Mouse (Mus musculus): ENCODE measurements at regions not wholly inside any gene's neighbourhood (a gene's known extent, or its start where the extent isn't known, plus 50 kb on each side); places are given as distances from the start of the nearest gene placed in this dataset.

DNA sequence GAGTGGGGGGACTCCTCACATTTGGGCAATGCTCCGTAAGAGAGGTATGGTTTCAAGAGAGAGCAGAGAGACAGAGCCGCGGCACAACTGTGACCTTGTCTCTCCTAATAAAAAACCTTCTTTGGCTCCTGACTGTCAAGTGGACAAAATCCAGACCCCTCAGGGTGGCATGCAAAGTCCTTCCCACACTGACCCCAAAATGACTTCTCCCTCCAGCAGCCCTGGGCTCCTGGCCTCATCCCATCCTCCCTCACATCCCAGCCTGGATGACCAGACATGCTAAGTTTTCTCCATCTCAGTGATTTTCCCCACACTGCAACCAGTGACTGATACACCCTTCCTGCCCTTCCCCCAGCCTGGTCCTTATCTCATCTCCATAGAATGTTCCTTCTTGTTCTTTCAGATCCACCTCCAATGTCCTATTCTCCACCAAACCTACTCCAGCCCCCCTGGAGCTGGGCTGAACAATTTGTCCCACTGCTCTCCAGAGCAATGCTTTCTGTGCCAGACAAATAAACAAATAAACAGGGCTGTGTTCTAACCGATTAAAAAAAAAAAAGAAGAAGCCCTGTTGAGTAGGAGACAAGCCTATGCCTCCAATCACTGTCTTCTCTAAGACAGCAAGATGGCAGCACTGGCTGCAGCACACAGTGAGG, 75.7 kb upstream of the Zmiz1 start:
- DNase-seq = no peak

DNA sequence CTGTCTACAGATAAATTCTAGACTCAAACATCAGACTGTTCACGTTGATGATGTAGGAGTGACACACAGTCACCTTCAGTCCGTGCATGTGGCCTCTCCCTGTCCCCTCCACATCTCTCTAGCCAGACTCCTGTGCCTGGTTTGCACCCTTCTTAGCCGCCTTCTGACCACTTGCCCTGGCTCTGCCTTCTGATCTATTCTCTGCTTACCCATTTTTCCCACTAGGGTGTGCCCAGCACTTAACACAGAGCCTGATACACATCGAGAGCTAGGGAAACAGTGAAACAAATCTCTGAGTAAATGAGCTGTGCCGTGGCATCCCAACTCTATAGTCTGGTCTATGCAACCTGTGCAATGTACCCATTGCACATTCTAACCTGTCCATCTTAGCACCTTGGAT, 73.3 kb upstream of the Zmiz1 start:
- no peak for DNase-seq

GRCm38 (mm10) chr14:25387780-25388179, 71.2 kb upstream of the Zmiz1 start:
- DNase-seq = no peak

GRCm38 (mm10) chr14:25389314-25389713, 69.7 kb upstream of the Zmiz1 start:
- DNase-seq = no peak

DNA sequence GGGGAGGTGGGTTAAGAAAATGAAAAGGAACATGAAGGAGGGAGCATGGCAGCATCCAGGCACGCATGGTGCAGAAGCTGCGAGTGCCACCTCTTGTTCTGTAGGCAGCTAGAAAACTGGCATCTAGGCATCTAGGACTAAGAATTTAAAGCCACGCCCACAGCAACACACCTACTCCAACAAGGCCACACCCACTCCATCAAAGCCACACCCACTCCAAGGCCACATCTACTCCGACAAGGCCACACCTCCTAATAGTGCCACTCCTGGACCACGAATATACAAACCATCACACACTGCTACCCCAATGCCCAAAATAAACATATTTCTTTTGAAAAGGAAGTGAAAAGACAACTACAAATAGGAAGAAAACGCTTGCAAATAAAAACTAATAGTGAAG, 66.6 kb upstream of the Zmiz1 start:
- DNase-seq = no peak

DNA sequence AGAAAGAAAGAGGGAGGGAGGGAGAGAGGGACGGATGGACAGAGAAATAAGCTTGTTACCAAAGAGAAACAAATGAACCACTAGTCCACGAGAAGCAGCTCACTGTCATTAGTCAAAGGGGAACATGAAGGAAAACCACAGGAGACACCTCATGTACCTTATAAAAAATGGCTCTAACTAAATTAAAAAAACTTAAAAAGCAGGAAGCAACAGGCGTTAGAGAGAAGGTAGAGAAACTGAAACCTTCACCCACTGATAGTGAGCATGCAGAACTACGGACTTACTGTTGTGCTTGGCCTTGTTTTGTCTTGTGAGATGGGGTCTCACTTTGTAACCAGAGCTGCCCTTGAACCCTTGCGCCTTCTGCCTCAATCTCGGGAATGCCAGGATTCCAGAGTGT, 66.0 kb upstream of the Zmiz1 start:
- DNase-seq = no peak

GRCm38 (mm10) chr14:25394931-25395330, 64.1 kb upstream of the Zmiz1 start:
- no peak for DNase-seq

DNA sequence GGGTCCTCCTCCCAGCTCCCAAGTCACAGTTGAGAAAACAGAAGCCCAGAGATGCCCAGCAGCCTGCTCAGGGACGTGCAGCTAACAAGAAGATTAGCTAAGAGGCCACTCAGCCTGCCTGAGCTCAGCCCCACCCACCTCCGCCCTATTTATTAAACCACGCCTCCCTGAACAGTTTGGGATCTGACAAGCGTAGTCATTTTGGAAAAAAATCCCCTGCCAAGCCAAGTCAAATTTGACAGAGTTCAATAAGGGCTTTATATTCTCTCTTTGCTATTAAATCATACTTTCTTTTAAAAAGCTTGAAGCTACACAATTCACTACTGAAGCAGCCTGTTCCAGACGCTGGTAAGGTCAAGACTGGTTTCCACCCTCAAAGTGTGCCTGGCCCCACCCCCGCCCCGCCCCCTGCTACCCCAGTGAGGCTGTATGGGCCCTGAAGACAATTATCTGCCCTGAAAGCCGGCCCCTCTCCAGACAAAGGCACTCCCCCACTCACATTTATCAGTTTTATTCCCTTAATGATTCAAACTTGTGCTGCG, 61.9 kb upstream of the Zmiz1 start:
- no peak for DNase-seq

DNA sequence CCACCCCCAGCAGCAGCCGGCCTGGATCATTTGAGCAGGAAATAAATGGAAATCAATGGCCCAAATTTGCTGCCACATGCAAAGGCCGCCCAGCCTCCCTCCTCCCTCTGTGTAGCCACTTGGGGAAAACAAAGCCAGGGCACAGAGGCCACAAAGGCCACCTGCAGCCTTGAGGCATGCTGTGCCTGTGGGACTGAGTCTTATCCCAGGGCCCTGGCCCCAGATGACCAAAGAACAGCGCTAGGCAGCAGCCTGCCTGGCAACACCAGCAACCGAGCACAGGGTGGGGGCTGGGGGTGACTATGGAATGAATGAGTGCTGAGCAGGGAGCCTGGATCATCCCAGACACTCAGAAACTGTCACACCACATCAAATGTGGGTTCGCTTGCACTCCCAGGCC, 61.2 kb upstream of the Zmiz1 start:
- no peak for DNase-seq

DNA sequence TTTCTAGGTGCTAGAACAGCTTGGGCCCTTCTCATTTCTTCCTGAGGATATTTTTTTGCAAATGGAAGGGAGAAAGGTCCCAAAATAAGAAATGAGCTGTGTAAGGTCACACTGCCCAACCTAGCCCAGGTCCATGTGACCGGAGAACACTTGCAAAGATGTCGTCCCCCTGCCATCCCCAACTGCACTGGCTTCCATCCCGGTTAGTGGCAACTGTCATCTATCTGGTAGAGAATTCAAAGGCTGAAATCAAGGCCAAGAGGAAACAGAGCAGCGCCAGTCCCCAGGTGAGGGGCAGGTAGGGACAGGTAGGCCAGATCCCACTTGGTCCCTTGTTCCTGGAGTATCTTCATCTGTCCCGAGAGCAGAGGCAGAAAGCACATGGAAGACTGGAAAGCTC, 60.2 kb upstream of the Zmiz1 start:
- no peak for DNase-seq

- DNase-seq = no peak
Observed at GRCm38 (mm10) chr14:25399286-25399685, 59.7 kb upstream of the Zmiz1 start.

- no peak for DNase-seq
Observed at GRCm38 (mm10) chr14:25401104-25401963, 57.7 kb upstream of the Zmiz1 start.

DNA sequence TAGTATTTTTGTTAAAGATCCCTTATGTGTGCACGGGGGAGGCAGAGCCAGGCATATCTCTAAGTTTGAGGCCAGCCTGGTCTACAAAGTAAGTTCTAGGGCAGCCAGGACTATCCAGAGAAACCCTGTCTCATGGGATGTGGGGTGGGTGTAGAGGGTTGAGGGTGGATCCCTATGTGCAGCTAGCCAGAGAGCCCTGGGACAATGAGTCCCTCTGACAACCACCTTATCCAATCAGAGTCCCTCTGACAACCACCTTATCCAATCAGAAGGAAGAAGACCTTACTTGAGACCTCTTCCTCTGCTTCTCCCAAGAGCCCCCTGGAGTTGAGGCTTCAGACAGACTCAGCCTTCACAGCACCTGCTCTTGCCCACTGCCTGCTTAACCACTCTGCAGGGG, 56.6 kb upstream of the Zmiz1 start:
- no peak for DNase-seq

DNA sequence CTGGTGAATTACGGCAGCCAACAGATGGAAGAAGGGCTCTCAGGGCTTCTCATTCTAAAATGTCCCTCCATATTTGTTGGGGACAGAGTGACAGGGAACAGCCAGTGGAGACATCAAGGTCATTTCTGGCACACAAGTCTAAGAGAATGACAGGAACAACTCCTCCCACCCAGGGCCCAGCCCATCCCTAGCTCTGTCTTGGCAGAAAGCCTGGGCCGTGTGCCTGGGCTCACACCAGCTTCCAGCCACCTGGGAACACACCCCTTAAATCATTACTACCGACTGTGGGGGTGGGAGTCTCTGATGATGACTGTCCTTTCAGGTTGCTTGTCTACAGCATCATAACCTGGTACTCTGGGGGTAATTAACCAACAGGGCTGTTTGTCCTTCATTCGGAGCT, 53.8 kb upstream of the Zmiz1 start:
- no peak for DNase-seq

DNA sequence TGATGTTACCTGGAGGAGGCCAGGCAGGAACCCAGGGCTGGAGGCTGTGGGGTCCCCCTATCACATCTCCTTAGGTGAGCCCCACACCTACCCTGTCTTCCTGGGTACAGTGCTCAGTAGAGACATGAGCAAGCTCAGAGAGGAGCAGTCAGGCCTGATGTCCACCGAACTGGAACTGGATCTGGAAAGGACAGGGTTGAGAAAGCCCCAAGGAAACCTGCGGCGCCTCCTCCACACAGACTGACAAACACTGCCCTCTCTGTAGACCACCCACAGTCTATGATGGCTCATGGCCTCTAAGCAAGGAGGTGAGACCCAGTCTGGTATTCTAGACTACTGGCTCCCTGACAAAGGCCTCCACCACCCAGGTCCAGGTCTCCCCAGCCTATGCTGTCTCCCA, 52.9 kb upstream of the Zmiz1 start:
- no peak for DNase-seq

- no peak for DNase-seq
Observed at GRCm38 (mm10) chr14:25406613-25407012, 52.4 kb upstream of the Zmiz1 start.

GRCm38 (mm10) chr14:25407111-25407510, 51.9 kb upstream of the Zmiz1 start:
- DNase-seq = no peak

Measured in thymus, postnatal 36 days (tissue).